Mouse (Mus musculus): ENCODE results near the gene Sobp.

The Sobp gene

GRCm38 (mm10) chr10:43174326-43175155 is at the start of gene Sobp, which contains the start of gene 9030612E09Rik:
Gene Sobp, minus strand, starts transcription at chr10:43174530.
Gene 9030612E09Rik, plus strand, starts transcription at chr10:43174704.
- DNase-seq = peak; percentile 72

GRCm38 (mm10) chr10:43223391-43223790 is 49.1 kb upstream of the Sobp start:
- DNase-seq = no peak

- DNase-seq = peak; percentile 48
These were observed 47.3 kb upstream of the Sobp start for GRCm38 (mm10) chr10:43221659-43222058.

GRCm38 (mm10) chr10:43220910-43221625 is 46.7 kb upstream of the Sobp start, which contains the start of gene Pdss2:
Gene Pdss2, plus strand, starts transcription at chr10:43221486.
- DNase-seq = peak; percentile 96

GRCm38 (mm10) chr10:43220479-43220878 is 46.1 kb upstream of the Sobp start:
- no peak for DNase-seq

- DNase-seq = no peak
These were observed 43.1 kb upstream of the Sobp start for GRCm38 (mm10) chr10:43217361-43217900.

GRCm38 (mm10) chr10:43211866-43212265 is 37.5 kb upstream of the Sobp start:
- DNase-seq = peak; percentile 43

- DNase-seq = no peak
These were observed 29.5 kb upstream of the Sobp start for GRCm38 (mm10) chr10:43203865-43204264.

GRCm38 (mm10) chr10:43200206-43200605 is 25.9 kb upstream of the Sobp start:
- DNase-seq = no peak

GRCm38 (mm10) chr10:43180313-43180912 is 6.1 kb upstream of the Sobp start:
- no peak for DNase-seq

GRCm38 (mm10) chr10:43175156-43175601 is 849 bp upstream of the Sobp start:
- DNase-seq = no peak

GRCm38 (mm10) chr10:43173828-43174325 is 453 bp downstream of the Sobp start:
- DNase-seq = no peak

- DNase-seq = peak; percentile 82
These were observed 1.0 kb downstream of the Sobp start for GRCm38 (mm10) chr10:43173141-43173827.

- no peak for DNase-seq
These were observed 1.8 kb downstream of the Sobp start for GRCm38 (mm10) chr10:43172554-43172953.

- DNase-seq = no peak
These were observed 2.3 kb downstream of the Sobp start for GRCm38 (mm10) chr10:43172066-43172465.

GRCm38 (mm10) chr10:43171106-43171505 is 3.2 kb downstream of the Sobp start:
- no peak for DNase-seq

GRCm38 (mm10) chr10:43168847-43169246 is 5.5 kb downstream of the Sobp start:
- no peak for DNase-seq

GRCm38 (mm10) chr10:43166817-43167216 is 7.5 kb downstream of the Sobp start:
- DNase-seq = no peak

GRCm38 (mm10) chr10:43166146-43166545 is 8.2 kb downstream of the Sobp start:
- DNase-seq = no peak

GRCm38 (mm10) chr10:43164406-43164805 is 9.9 kb downstream of the Sobp start:
- DNase-seq = no peak

- no peak for DNase-seq
These were observed 12.0 kb downstream of the Sobp start for GRCm38 (mm10) chr10:43162318-43162717.

GRCm38 (mm10) chr10:43159333-43159732 is 15.0 kb downstream of the Sobp start:
- no peak for DNase-seq
